Mouse (Mus musculus) central nervous system, embryonic 11.5 days (tissue): ENCODE measurements around the gene Gm13101. TPM values are rescaled to one million over a fixed set of nuclear protein-coding genes. Genes with fewer than 3 reads are reported as not detected.

Experiments
- polyA plus RNA-seq: library from polyadenylated mRNA; depleted of rRNA; stranded (reverse); fragments of >200 nt; gene quantifications from 2 replicates; pipeline ENCODE4 v1.2.3, GENCODE M21; 2012; rRNA removed

Gene Gm13101
- not detected in 2 replicates for polyA plus RNA-seq

DNA sequence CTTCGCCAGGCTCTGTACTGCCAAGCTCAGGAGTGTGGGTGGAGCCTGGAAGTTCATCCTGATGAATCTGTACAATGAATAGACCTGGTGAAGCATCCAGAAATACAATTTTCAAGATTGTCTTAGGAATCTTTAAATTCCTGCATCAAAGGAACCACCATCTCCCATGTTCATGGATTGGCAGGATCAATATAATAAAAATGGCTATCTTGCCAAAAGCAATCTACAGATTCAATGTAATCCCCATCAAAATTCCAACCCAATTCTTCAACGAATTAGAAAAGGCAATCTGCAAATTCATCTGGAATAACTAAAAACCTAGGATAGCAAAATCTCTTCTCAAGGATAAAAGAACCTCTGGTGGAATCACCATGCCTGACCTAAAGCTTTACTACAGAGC lies at the start of gene Gm13101:
Gene Gm13101 (minus strand): TSS at position 101 of the 400 bp plus-strand sequence.

DNA sequence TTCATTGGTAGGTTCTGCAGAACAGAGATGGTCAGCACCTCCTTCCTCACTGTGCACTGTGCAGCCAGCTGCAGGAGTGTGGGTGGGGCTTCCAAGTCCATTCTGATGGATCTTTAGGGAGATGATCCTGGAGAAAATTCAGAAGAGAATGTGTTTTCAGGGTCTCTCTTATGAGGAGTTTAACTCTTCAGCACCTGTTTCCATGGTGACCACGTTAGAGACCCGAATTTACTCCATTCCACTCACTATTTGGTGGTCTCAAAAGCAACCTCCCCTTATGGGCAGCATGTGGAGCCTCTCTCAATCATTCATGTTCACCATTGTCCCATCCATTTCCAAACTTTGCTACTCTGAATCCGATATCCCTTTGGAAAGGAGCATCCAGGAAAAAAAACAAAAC lies 27.5 kb upstream of the Gm13101 start, which contains the start of gene Pramef17:
Gene Pramef17 (minus strand): TSS at position 101 of the 400 bp plus-strand sequence.

DNA sequence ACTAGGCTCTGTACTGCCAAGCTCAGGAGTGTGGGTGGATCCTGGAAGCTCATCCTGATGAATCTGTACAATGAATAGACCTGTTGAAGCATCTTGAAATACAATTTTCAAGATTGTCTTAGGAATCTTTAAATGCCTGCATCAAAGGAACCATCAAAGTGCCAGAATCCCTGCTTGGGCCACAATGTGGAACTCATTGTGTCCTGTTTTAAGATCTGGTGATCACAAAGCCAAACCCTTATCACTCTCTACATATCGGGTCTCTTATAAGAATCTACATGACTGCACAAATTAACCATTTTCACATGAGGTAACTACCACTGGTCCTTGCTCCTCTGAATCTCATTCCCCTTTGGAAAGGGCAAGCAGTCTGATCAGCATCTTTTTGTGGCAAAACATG lies 15.8 kb downstream of the Gm13101 start, which contains the start of gene Pramef25:
Gene Pramef25 (minus strand): TSS at position 101 of the 400 bp plus-strand sequence.

Other genes starting within 250 kb of the Gm13101 start
- not detected in 2 replicates for gene Gm13078, start 247.5 kb downstream of the Gm13101 start, polyA plus RNA-seq
- not detected in 2 replicates for gene Gm13023, start 177.6 kb downstream of the Gm13101 start, polyA plus RNA-seq
- not detected in 2 replicates for gene Gm13084, start 150.9 kb downstream of the Gm13101 start, polyA plus RNA-seq
- not detected in 2 replicates for gene Gm13103, start 120.5 kb downstream of the Gm13101 start, polyA plus RNA-seq
- not detected in 2 replicates for gene Pramef6, start 66.6 kb downstream of the Gm13101 start, polyA plus RNA-seq
- not detected in 2 replicates for gene Pramef25, start 15.9 kb downstream of the Gm13101 start, polyA plus RNA-seq
- not detected in 2 replicates for gene Pramef17, start 27.4 kb upstream of the Gm13101 start, polyA plus RNA-seq
- gene Pramel4, start 92.2 kb upstream of the Gm13101 start, polyA plus RNA-seq, result not detected in 2 replicates
- not detected in 2 replicates for gene Gm13102, start 139.5 kb upstream of the Gm13101 start, polyA plus RNA-seq
- gene Oog3, start 195.7 kb upstream of the Gm13101 start, polyA plus RNA-seq, result not detected in 2 replicates
- not detected in 2 replicates for gene Oog2, start 223.8 kb upstream of the Gm13101 start, polyA plus RNA-seq
- gene C87977, start 246.4 kb upstream of the Gm13101 start, polyA plus RNA-seq, result not detected in 2 replicates